ENCODE assay signal across 15 mouse cellular contexts in genomic region chr8:61702122-61702521, GRCm38 (mm10).
"Had no signal": no experiment of that assay in that cellular context is flagged by ENCODE, and none has a peak within 500 bp of the region (broad histone marks: within the 10 kb centered on the region; RNA-seq: fewer than 3 reads in every experiment).

No protein-coding gene starts in this region.

- DNase-seq: kidney, adult 8-10 months; kidney, postnatal 14 days; liver; liver, embryonic 13.5 days; liver, postnatal 0 days; lung, postnatal 14 days; right cerebral cortex, adult 18-20 months; right cerebral cortex, postnatal 25 days; thymus, postnatal 36 days had no signal

- H3K4me3 ChIP-seq: left cerebral cortex, adult 2 months; liver, embryonic 13.5 days; lung, embryonic 15.5 days; megakaryocyte, embryonic 14.5 days; midbrain, embryonic 12.5 days; neural tube, embryonic 15.5 days had no signal

- H3K36me3 ChIP-seq: liver, embryonic 13.5 days; lung, embryonic 15.5 days; neural tube, embryonic 15.5 days had no signal

- H3K27ac ChIP-seq: left cerebral cortex, adult 2 months; liver, embryonic 13.5 days; lung, embryonic 15.5 days; macrophage; midbrain, embryonic 12.5 days; neural tube, embryonic 15.5 days had no signal

- H3K4me2 ChIP-seq: liver, embryonic 13.5 days; lung, embryonic 15.5 days; midbrain, embryonic 12.5 days; neural tube, embryonic 15.5 days had no signal

- H3K27me3 ChIP-seq: liver, embryonic 13.5 days; lung, embryonic 15.5 days; megakaryocyte, embryonic 14.5 days; midbrain, embryonic 12.5 days; neural tube, embryonic 15.5 days had no signal

- H3K4me1 ChIP-seq: liver, embryonic 13.5 days; megakaryocyte, embryonic 14.5 days had no signal

- H3K9me3 ChIP-seq: liver, embryonic 13.5 days; lung, embryonic 15.5 days; neural tube, embryonic 15.5 days had no signal

- ATAC-seq: liver, postnatal 0 days had no signal

- H3K9ac ChIP-seq: liver, embryonic 13.5 days; liver, postnatal 0 days; lung, embryonic 15.5 days; midbrain, embryonic 12.5 days; neural tube, embryonic 15.5 days had no signal
